Mouse (Mus musculus) limb, embryonic 12.5 days (tissue): ENCODE data around the gene Cenpm. TPM values are rescaled to one million over a fixed set of nuclear protein-coding genes. Genes with fewer than 3 reads are reported as not detected.
A peak's percentile ranks its signal among the peaks of the same experiment; 100 is the strongest.

ENCODE experiments used
- ATAC-seq: fragments of 200-750 bp; cut with Nextera tagmentation; 2 replicates; pipeline ENCODE4 v1.8.0; 2017; ENCODE audit warnings: low read depth, moderate TSS enrichment; ENCODE audit not compliant: insufficient number of reproducible peaks, insufficient read depth, low FRiP score, low TSS enrichment
- H3K27ac ChIP-seq: fragments of 300-500 bp; sonication (generic); 2 replicates; pipeline ENCODE4 v1.5.1; 2016; ENCODE audit warnings: mild to moderate bottlenecking, moderate library complexity
- H3K27me3 ChIP-seq: fragments of 300-500 bp; sonication (generic); 2 replicates; pipeline ENCODE4 v1.6.1; 2016; ENCODE audit warnings: mild to moderate bottlenecking, moderate library complexity
- H3K36me3 ChIP-seq: fragments of 300-500 bp; sonication (generic); 2 replicates; pipeline ENCODE4 v1.6.1; 2016; ENCODE audit warnings: mild to moderate bottlenecking, moderate library complexity
- H3K4me1 ChIP-seq: fragments of 300-500 bp; sonication (generic); replicated peaks from 2 replicates; pipeline ENCODE4 v1.6.1; 2016
- H3K4me2 ChIP-seq: fragments of 300-500 bp; sonication (generic); 2 replicates; pipeline ENCODE4 v1.6.1; 2016; ENCODE audit warnings: mild to moderate bottlenecking, moderate library complexity
- H3K4me3 ChIP-seq: fragments of 300-500 bp; sonication (generic); replicated peaks from 2 replicates; pipeline ENCODE4 v1.5.1; 2016; ENCODE audit warnings: mild to moderate bottlenecking
- H3K9ac ChIP-seq: fragments of 300-500 bp; sonication (generic); replicated peaks from 2 replicates; pipeline ENCODE4 v1.6.1; 2016; ENCODE audit warnings: mild to moderate bottlenecking, moderate library complexity
- H3K9me3 ChIP-seq: fragments of 300-500 bp; sonication (generic); 2 replicates; pipeline ENCODE4 v1.6.1; 2016; ENCODE audit warnings: mild to moderate bottlenecking, moderate library complexity
- WGBS: fragments of 180-500 bp; shearing (Covaris S2); methylation state at CpG from one replicate; pipeline ENCODE4 v1.1.7; 2016; 5-methylcytosine and 5-hydroxymethylcytosine counted together
- polyA plus RNA-seq: library from polyadenylated mRNA; unstranded; fragments of >200 nt; fragmentation: Nextera tagmentation; extraction: Ambion mirVana; gene quantifications from 2 replicates; pipeline ENCODE4 v1.2.1, GENCODE M21; 2016

The Cenpm gene
- polyA plus RNA-seq, 1 experiment from 2014 or later, result 75.5 TPM

DNA sequence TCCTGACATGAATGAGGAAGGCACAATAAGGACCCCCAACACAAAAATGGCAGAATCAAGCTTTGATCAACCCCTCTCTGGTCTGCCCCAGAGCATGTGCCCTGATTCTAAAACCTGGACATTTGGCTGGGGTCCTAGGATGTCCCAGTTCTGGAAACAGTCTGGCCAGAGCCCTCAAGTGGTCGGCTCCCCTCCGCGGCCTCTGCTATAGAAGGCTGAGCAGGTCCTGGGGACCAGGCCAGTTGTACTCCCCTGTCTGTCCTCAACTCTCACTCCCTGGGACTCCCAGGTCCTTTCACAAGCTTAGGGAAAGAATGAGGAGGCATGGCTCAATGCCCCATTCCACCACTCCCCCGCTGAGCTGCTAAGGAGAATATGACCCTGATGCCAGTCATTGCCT is 31.3 kb downstream of the Cenpm start:
- Histone ChIP-seq H3K27ac (no peak overlapping the region), H3K27me3 (peaks cover 98% of the 10 kb centered on the region), H3K9ac (no peak overlapping the region; the same call in 1 of the 2 replicates), H3K4me3 (no peak overlapping the region), H3K4me1 (peaks cover 32% of the 10 kb centered on the region), H3K9me3 (no peaks in the 10 kb centered on the region), H3K4me2 (no peak overlapping the region), H3K36me3 (0 out of 2 replicates have a peak, but pooled peaks cover 2% of the 10 kb centered on the region)
- ATAC-seq, result no peak
- 8% methylated on average over 4 of the region's 4 CpGs for WGBS

DNA sequence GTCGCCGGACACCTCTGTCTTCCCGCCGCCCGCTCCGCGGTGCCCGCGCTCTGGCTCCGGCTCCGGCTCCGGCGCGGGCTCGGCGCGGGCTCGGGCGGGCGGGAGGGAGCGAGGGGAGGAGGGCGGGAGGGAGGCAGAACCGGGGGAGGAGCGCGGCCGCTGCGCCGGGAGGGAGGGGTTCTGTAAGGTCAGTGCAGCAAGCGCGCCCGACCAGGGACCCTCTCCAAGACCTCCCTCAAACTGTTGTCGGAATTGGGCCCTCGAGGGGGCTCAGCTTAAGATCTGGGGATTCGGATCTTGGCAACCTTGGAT is 31.8 kb downstream of the Cenpm start, which contains the start of gene Shisa8:
TSS of gene Shisa8 (minus strand) at position 64 of the 312 bp plus-strand sequence.
- Histone ChIP-seq H3K27ac (no peak within 1 kb of the TSS), H3K4me1 (peaks cover 32% of the 10 kb centered on the region), H3K4me3 (peak within 1 kb of the TSS; percentile 50), H3K4me2 (peak within 1 kb of the TSS; percentile 79), H3K36me3 (0 out of 2 replicates have a peak, but pooled peaks cover 3% of the 10 kb centered on the region), H3K27me3 (peaks cover 98% of the 10 kb centered on the region), H3K9ac (peak within 1 kb of the TSS; percentile 50), H3K9me3 (no peaks in the 10 kb centered on the region)
- WGBS, result 0% methylated on average over 18 of the region's 34 CpGs
- no peak for ATAC-seq

DNA sequence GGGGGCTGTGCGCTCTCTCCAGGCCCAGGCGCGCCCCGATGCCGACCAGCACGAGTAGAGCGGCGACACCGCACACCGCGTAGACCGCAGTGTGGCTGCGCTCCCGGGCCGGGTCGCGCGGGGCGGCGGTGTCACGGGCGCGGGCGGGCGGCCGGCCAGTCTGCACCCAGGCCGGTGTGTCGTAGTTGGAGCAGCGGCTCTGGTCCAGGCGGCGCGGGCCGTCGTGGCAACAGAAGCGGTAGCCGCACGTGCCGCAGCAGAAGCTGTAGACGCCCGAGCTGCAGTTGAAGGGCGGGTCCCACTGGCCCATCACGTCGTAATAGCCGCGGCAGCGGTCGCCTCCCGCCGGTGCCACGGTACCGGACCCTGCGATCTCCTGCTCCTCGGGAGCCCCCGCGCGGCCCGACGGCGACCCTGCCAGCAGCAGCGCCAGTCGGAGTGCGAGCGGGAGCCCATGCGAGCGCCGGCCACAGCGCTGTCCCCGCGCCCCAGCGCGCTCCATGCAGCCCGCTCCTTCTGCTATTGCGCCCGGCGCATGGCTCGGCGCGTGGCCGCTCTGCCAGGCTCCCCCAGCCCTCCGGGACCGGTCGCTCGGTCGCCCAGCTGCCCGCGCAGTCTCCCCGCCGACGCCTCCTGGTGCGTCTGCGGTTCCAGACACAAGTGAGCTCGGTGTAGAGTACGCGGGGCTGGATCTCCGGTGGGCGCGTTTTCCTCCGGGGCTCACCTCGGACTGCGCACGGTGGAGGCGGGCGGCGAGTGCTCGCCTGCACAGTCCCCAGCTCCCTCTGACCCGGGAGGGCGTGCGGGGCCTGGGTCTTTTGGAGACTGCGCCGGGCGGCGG is 32.4 kb downstream of the Cenpm start:
- H3K9ac ChIP-seq, result peak overlapping the region; percentile 50
- ATAC-seq, result peak; percentile 8; the same call in 1 of the 2 replicates
- 0 out of 2 replicates have a peak, but pooled peaks cover 3% of the 10 kb centered on the region for H3K36me3 ChIP-seq
- H3K27ac ChIP-seq, result no peak overlapping the region
- WGBS, result under 1% methylated on average over 112 of the region's 112 CpGs
- no peaks in the 10 kb centered on the region for H3K9me3 ChIP-seq
- H3K4me1 ChIP-seq, result peaks cover 36% of the 10 kb centered on the region
- peak overlapping the region; percentile 50 for H3K4me3 ChIP-seq
- peaks cover 100% of the 10 kb centered on the region for H3K27me3 ChIP-seq
- peak overlapping the region; percentile 79 for H3K4me2 ChIP-seq

DNA sequence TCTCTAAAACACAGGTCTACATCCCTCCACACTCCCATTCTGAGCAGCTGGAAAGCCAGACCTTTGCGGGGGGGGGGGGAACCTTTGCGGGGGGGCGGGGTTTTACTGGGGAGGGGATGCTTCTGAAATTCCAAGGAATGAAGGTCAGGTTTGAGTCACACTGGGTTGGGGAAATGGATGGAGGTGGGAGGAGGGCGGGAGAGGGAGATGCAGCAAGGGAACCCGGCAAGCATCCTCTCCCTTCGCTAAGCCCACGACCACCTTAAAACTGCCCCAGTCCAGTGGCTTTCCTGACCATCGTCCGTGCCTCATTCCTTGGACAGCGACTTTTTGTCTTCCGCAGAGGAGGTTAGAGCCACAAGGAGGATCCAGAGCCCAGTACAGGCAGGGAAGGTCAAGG is 33.3 kb downstream of the Cenpm start:
- 2% methylated on average over 11 of the region's 11 CpGs for WGBS
- Histone ChIP-seq H3K9me3 (no peaks in the 10 kb centered on the region), H3K36me3 (peaks cover 7% of the 10 kb centered on the region; the same call in 1 of the 2 replicates), H3K4me2 (peak overlapping the region; percentile 79), H3K4me3 (peak overlapping the region; percentile 50), H3K27ac (no peak overlapping the region), H3K4me1 (peaks cover 36% of the 10 kb centered on the region), H3K27me3 (peaks cover 100% of the 10 kb centered on the region), H3K9ac (no peak overlapping the region)
- no peak for ATAC-seq

DNA sequence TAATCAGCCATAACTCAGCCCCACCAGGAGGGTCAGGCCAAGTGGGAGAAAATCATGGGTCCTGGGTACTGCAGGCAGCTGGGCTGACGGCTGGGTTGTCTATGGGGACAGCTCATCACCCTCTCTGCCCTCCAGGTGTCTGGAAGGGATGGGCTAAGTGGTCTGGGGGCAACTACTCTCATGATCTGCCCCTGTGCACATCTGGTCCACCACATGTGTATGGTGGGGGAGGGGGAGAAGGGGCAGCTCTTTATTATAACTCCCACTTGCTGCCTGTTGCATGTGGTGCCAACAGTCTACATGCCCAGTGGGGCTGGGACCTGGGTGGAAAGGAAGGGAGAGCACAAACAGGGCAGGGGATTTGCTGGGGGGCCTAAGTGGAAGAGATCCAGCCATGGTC is 33.7 kb downstream of the Cenpm start:
- H3K36me3 ChIP-seq, result peaks cover 11% of the 10 kb centered on the region

DNA sequence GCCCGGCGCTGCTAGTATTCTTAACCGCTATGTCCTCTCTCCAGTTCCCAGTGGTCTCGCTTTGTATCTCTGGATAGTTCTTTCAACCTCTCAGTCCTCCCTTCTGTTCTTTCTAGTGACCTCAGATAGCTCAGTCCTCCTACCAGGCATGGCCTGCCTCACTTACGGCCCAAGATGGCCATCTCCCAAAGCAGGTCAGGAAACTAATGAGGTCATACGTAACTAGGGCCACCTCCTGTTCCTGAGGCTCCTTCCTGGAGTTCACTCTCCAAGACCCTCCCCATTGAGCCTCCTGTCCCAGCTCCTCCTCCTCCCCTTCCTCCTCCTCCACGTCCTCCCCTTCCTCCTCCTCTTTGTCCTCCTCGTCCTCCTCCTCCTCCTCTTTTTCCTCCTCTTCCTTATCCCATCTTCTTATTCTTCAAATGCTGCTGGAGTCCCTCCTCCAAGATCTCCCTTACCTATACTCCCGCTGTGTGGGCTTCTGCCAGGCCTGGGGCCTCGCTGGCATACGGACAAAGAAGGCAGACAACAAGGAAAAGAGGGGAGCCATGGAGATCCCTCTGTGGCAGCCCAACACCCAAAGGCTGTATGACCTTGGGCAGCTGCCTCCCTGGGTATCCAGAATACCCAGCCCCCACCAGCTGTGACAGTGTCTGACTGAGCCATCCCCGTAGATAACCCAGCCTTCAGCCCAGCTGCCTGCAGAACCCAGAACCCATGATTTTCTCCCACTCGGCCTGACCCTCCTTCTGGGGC is 35.1 kb downstream of the Cenpm start:
- no peak overlapping the region for H3K27ac ChIP-seq
- H3K36me3 ChIP-seq, result peaks cover 25% of the 10 kb centered on the region
- H3K4me2 ChIP-seq, result no peak overlapping the region
- no peak for ATAC-seq
- no peak overlapping the region for H3K9ac ChIP-seq
- 76% methylated on average over 13 of the region's 13 CpGs for WGBS
- H3K9me3 ChIP-seq, result no peaks in the 10 kb centered on the region
- H3K4me1 ChIP-seq, result peaks cover 35% of the 10 kb centered on the region
- peaks cover 100% of the 10 kb centered on the region for H3K27me3 ChIP-seq
- H3K4me3 ChIP-seq, result no peak overlapping the region

More for the DNA sequence above, 33.7 kb downstream of the Cenpm start:
- H3K9me3 ChIP-seq, result no peaks in the 10 kb centered on the region
- no peak overlapping the region for H3K27ac ChIP-seq
- peaks cover 100% of the 10 kb centered on the region for H3K27me3 ChIP-seq
- WGBS, result 26% methylated on average over 1 of the region's 1 CpGs
- no peak overlapping the region for H3K4me3 ChIP-seq
- peaks cover 35% of the 10 kb centered on the region for H3K4me1 ChIP-seq
- no peak overlapping the region for H3K9ac ChIP-seq
- no peak overlapping the region for H3K4me2 ChIP-seq
- ATAC-seq, result no peak

DNA sequence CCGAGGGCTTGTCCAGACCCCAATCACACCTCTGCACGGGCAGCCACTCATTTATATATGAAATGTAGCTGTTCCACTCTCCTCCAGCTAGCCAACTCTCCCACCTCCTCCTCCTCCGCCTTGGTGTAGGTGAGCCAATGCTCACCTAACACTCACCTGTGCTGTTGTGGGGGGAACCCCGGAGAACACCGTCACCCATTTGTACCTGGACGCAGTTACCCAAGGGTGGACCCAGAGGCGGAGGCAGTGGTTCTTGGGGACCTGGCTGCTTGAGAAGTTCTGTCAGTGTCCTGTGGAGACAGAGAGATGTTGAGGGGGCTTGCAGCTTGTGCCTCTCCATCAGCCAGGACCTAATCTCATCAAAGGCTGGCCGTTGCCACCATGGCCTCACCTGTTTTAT is 36.2 kb downstream of the Cenpm start:
- ATAC-seq, result no peak

DNA sequence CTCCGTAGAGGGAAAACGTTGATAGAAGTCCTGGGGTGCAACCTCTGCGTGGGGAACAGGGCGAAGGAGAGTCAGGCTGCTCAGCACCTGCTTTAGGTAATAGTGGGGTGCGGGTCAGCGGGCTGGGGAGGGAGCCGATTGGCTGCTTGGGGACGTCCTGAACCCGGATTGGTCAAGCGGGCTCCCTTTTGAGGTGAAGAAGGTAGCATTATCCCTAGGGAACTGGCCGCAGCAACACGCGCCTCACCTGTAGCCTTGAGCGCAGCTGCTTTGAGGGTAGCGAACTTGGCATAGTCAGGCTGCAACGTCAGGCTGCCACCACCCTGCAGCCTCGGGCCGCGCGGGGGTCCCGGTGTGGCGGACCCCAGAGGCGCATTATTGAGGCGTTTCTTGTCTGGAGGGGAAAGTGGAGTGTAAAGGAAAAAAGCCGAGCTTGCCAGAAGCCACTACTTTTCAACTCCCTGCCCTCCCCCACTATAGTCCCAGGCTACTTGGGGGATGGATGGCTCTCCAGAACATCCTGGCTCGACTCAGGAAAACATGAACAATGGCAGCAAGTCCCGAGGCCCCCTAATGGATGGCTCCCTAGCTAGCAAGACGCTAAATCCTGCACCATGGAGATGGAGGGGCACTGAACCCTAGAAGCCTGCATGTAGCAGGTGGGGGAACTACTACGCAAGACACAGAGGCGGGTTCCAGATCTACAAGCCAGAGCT is 36.9 kb downstream of the Cenpm start:
- no peaks in the 10 kb centered on the region for H3K9me3 ChIP-seq
- H3K9ac ChIP-seq, result no peak overlapping the region
- H3K36me3 ChIP-seq, result peaks cover 43% of the 10 kb centered on the region
- peaks cover 85% of the 10 kb centered on the region for H3K27me3 ChIP-seq
- peaks cover 32% of the 10 kb centered on the region for H3K4me1 ChIP-seq
- no peak for ATAC-seq
- no peak overlapping the region for H3K27ac ChIP-seq
- peak overlapping the region; percentile 18 for H3K4me3 ChIP-seq
- peak overlapping the region; percentile 36 for H3K4me2 ChIP-seq
- 10% methylated on average over 30 of the region's 30 CpGs for WGBS

More for the DNA sequence above, 36.2 kb downstream of the Cenpm start:
- no peak overlapping the region for H3K27ac ChIP-seq
- H3K9me3 ChIP-seq, result no peaks in the 10 kb centered on the region
- no peak overlapping the region for H3K4me2 ChIP-seq
- peaks cover 35% of the 10 kb centered on the region for H3K4me1 ChIP-seq
- no peak overlapping the region for H3K4me3 ChIP-seq
- H3K9ac ChIP-seq, result no peak overlapping the region
- WGBS, result 78% methylated on average over 8 of the region's 8 CpGs
- H3K36me3 ChIP-seq, result peaks cover 36% of the 10 kb centered on the region
- peaks cover 91% of the 10 kb centered on the region for H3K27me3 ChIP-seq

DNA sequence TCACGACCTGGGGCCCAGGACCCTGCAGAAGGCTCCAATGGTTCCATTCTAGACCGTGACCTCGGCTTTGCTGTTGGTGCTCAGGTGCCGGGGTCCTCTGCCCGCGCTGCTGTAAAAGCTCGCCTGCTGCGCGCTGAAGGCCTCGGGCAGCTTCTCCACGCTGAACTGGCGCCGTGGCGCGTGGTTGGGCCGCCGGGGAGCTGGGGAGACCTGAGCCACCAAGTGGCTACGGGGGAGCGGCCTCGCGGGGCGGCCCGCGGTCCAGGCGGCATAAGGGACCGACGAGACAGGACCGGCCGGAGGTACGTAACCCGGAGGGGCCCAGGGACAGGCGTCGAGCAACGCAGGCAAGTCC is 37.5 kb downstream of the Cenpm start:
- Histone ChIP-seq H3K36me3 (peaks cover 49% of the 10 kb centered on the region), H3K27ac (no peak overlapping the region), H3K4me3 (peak overlapping the region; percentile 18), H3K4me2 (peak overlapping the region; percentile 36), H3K9ac (no peak overlapping the region; the same call in 1 of the 2 replicates), H3K27me3 (peaks cover 79% of the 10 kb centered on the region), H3K4me1 (peaks cover 27% of the 10 kb centered on the region), H3K9me3 (no peaks in the 10 kb centered on the region)
- ATAC-seq, result no peak
- WGBS, result 6% methylated on average over 34 of the region's 34 CpGs

DNA sequence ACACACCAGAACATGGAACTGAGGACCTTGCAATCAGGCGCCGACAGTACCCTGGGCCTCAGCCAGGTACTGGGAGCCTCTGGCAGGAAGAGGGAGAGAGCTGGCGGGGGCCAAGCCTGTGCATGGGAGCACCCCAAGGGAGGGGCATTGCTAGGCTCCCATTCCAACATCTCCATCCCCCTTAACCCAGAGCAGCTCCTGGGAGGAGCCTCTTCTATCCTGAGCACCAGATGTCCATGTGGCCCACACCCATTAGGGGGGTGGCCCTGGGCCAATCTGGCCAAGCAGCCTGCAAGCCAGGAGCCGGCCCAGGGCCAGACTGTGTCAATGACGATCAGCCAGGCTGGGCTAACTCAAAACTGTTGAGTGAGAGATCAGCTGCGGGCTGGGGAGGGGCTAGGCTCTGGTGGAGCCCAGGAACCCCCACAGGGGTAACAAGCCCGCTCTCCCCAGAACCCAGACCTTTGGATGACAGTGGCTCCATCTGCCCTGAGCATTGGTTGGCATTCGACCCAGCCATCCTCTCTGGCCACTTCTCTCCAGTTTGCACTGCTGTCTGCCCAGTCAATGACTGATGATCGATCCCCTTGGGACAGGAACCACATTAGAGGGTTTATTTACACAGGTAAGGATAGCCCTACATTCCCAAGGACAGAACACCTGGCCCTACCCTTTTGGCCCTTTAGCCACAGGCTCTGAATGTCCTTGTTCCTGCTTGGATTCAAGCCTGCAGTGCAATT is 38.0 kb downstream of the Cenpm start:
- Histone ChIP-seq H3K4me2 (0 out of 2 replicates have a peak overlapping the region, but pooled peaks have one; percentile 36), H3K4me3 (peak overlapping the region; percentile 18; the same call in 1 of the 2 replicates), H3K36me3 (peaks cover 54% of the 10 kb centered on the region), H3K9ac (peak overlapping the region; percentile 4; the same call in 1 of the 2 replicates), H3K9me3 (no peaks in the 10 kb centered on the region), H3K27ac (no peak overlapping the region), H3K4me1 (peaks cover 21% of the 10 kb centered on the region), H3K27me3 (peaks cover 73% of the 10 kb centered on the region)
- ATAC-seq, result no peak
- 53% methylated on average over 9 of the region's 9 CpGs for WGBS
